Mouse (Mus musculus) embryonic fibroblast, embryonic 13.5 days (primary cell): ENCODE measurements around the gene D930048N14Rik.
A peak's percentile ranks its signal among the peaks of the same experiment; 100 is the strongest.

Source experiments
- CTCF ChIP-seq: IDR thresholded peaks from 2 replicates; pipeline ENCODE4 v1.5.1; 2011; ENCODE audit warnings: mild to moderate bottlenecking, control low read depth, low read length, moderate library complexity, borderline replicate concordance; ENCODE audit not compliant: insufficient read depth
- POLR2A ChIP-seq: IDR thresholded peaks from 2 replicates; pipeline ENCODE4 v1.6.1; 2011; ENCODE audit warnings: low read depth, mild to moderate bottlenecking, control low read depth, low read length, moderate library complexity

DNA sequence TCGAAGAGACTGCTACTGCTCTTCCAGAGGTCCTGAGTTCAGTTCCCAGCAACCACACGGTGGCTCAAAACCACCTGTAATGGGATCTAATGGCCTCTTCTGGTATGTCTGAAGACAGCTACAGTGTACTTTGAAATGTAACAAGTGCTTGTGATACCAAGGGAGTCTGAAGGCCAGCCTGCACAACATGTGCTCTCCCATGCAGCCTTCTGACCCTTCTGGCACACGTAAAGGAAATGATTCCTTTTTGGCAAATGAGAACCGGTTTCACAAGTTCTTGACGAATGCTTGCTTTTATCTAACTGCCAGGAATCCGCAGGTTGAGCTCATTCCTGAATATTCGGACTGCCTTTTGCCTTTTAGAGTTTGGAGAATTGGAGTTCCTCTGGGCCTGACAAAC lies 35.6 kb upstream of the D930048N14Rik start:
- TF ChIP-seq POLR2A (0 out of 2 replicates have a peak, but pooled peaks have one; percentile 0), CTCF (no peak)
